Comparison of ENCODE assay signal across 17 mouse cellular contexts in genomic region chr17:35981776-35982175, GRCm38 (mm10). TPM values are rescaled to one million over a fixed set of nuclear protein-coding genes. Genes with fewer than 3 reads are reported as not detected.
A peak's percentile ranks its signal among the peaks of the same experiment; 100 is the strongest.
DNase-seq lines count a peak whose midpoint lies in the region; ATAC-seq lines count a peak whose summit lies in the region.
"Had no signal": no experiment of that assay in that cellular context is flagged by ENCODE, and none has a peak within 500 bp of the region (broad histone marks: within the 10 kb centered on the region; RNA-seq: fewer than 3 reads in every experiment).

No protein-coding gene starts in this region.

- H3K27me3 ChIP-seq in hindbrain, embryonic 15.5 days: no peaks in the 10 kb centered on the region
- no peaks in the 10 kb centered on the region for H3K27me3 ChIP-seq in hindbrain, embryonic 10.5 days (ENCODE audit: insufficient read depth, poor library complexity, severe bottlenecking)
- H3K27me3 ChIP-seq in neural tube, embryonic 12.5 days (replicated peaks): no peaks in the 10 kb centered on the region
- no peaks in the 10 kb centered on the region for H3K27me3 ChIP-seq in embryonic facial prominence, embryonic 12.5 days
- H3K27me3 ChIP-seq in kidney, embryonic 14.5 days (ENCODE audit: control insufficient read depth, insufficient read depth, low read length): no peaks in the 10 kb centered on the region
- H3K27me3 ChIP-seq: liver, embryonic 12.5 days; lung, embryonic 15.5 days had no signal

- no peak overlapping the region for H3K27ac ChIP-seq in hindbrain, embryonic 15.5 days (replicated peaks)
- no peak overlapping the region for H3K27ac ChIP-seq in hindbrain, embryonic 10.5 days
- H3K27ac ChIP-seq in neural tube, embryonic 12.5 days: no peak overlapping the region
- no peak overlapping the region for H3K27ac ChIP-seq in embryonic facial prominence, embryonic 12.5 days
- H3K27ac ChIP-seq in kidney, embryonic 14.5 days (ENCODE audit: low read depth, low read length): no peak overlapping the region
- H3K27ac ChIP-seq: heart, adult 2 months; liver, embryonic 12.5 days; lung, embryonic 15.5 days had no signal

- no peak overlapping the region for H3K9ac ChIP-seq in hindbrain, embryonic 15.5 days
- 0 out of 2 replicates have a peak overlapping the region, but pooled peaks have one; percentile 27 for H3K9ac ChIP-seq in neural tube, embryonic 12.5 days
- H3K9ac ChIP-seq in embryonic facial prominence, embryonic 12.5 days: no peak overlapping the region
- H3K9ac ChIP-seq in kidney, embryonic 14.5 days (ENCODE audit: low read depth, low read length): no peak overlapping the region
- H3K9ac ChIP-seq: liver, embryonic 12.5 days had no signal

- no peaks in the 10 kb centered on the region for H3K9me3 ChIP-seq in hindbrain, embryonic 15.5 days
- H3K9me3 ChIP-seq in hindbrain, embryonic 10.5 days: no peaks in the 10 kb centered on the region
- H3K9me3 ChIP-seq in neural tube, embryonic 12.5 days: no peaks in the 10 kb centered on the region
- no peaks in the 10 kb centered on the region for H3K9me3 ChIP-seq in embryonic facial prominence, embryonic 12.5 days
- H3K9me3 ChIP-seq in kidney, embryonic 14.5 days (ENCODE audit: control insufficient read depth, low read length): no peaks in the 10 kb centered on the region
- H3K9me3 ChIP-seq: liver, embryonic 12.5 days; lung, embryonic 15.5 days had no signal

- H3K36me3 ChIP-seq in hindbrain, embryonic 15.5 days: peaks cover 41% of the 10 kb centered on the region
- peaks cover 56% of the 10 kb centered on the region for H3K36me3 ChIP-seq in hindbrain, embryonic 10.5 days
- peaks cover 47% of the 10 kb centered on the region for H3K36me3 ChIP-seq in neural tube, embryonic 12.5 days
- H3K36me3 ChIP-seq in embryonic facial prominence, embryonic 12.5 days: peaks cover 49% of the 10 kb centered on the region
- peaks cover 49% of the 10 kb centered on the region for H3K36me3 ChIP-seq in kidney, embryonic 14.5 days (ENCODE audit: control insufficient read depth, insufficient read depth, low read length)

- no peak for DNase-seq in hindbrain, embryonic 10.5 days (ENCODE audit: low spot score)
- no peak for DNase-seq in neural tube, embryonic 10.5 days (ENCODE audit: extremely low spot score, low spot score)
- no peak for DNase-seq in layer of hippocampus, postnatal 10 days (ENCODE audit: low spot score in 2 of 2)
- DNase-seq: adrenal gland, postnatal 14 days; cerebellum, adult 18-20 months; gastrocnemius, postnatal 14 days; heart, adult 2 months; heart, postnatal 10 days; layer of hippocampus, postnatal 36 days; right cerebral cortex, adult 18-20 months had no signal

- H3K4me2 ChIP-seq in hindbrain, embryonic 15.5 days: 0 out of 2 replicates have a peak overlapping the region, but pooled peaks have one; percentile 94
- H3K4me2 ChIP-seq in neural tube, embryonic 12.5 days (replicated peaks): no peak overlapping the region
- H3K4me2 ChIP-seq in embryonic facial prominence, embryonic 12.5 days (replicated peaks): no peak overlapping the region
- H3K4me2 ChIP-seq in kidney, embryonic 14.5 days (replicated peaks; ENCODE audit: low read depth, low read length): no peak overlapping the region

- no peak overlapping the region for H3K4me3 ChIP-seq in hindbrain, embryonic 15.5 days
- H3K4me3 ChIP-seq in hindbrain, embryonic 10.5 days: no peak overlapping the region
- no peak overlapping the region for H3K4me3 ChIP-seq in neural tube, embryonic 12.5 days
- peak overlapping the region; percentile 95; the same call in 1 of the 2 replicates for H3K4me3 ChIP-seq in embryonic facial prominence, embryonic 12.5 days
- H3K4me3 ChIP-seq in kidney, embryonic 14.5 days (ENCODE audit: low read length): no peak overlapping the region
- H3K4me3 ChIP-seq: heart, adult 2 months had no signal

- H3K4me1 ChIP-seq in hindbrain, embryonic 15.5 days (replicated peaks): peaks cover 29% of the 10 kb centered on the region
- peaks cover 26% of the 10 kb centered on the region for H3K4me1 ChIP-seq in hindbrain, embryonic 10.5 days (replicated peaks)
- H3K4me1 ChIP-seq in neural tube, embryonic 12.5 days: peaks cover 21% of the 10 kb centered on the region
- H3K4me1 ChIP-seq in embryonic facial prominence, embryonic 12.5 days: peaks cover 16% of the 10 kb centered on the region
- peaks cover 16% of the 10 kb centered on the region for H3K4me1 ChIP-seq in kidney, embryonic 14.5 days (ENCODE audit: control insufficient read depth, insufficient read depth, low read length)

- ATAC-seq in hindbrain, embryonic 15.5 days (ENCODE audit: low FRiP score, low read depth): no peak
- no peak for ATAC-seq in neural tube, embryonic 12.5 days (ENCODE audit: low FRiP score, low read depth)
- ATAC-seq in embryonic facial prominence, embryonic 12.5 days (ENCODE audit: insufficient number of reproducible peaks, insufficient read depth, low FRiP score, low TSS enrichment): no peak
- ATAC-seq in kidney, embryonic 14.5 days (ENCODE audit: low FRiP score, low TSS enrichment): no peak
- ATAC-seq: CD4-positive, CD25-positive, alpha-beta regulatory T cell, adult 4 months; liver, embryonic 12.5 days had no signal

- 91% methylated on average over 9 of the region's 9 CpGs for WGBS in hindbrain, embryonic 15.5 days
- 90% methylated on average over 9 of the region's 9 CpGs for WGBS in hindbrain, embryonic 10.5 days
- WGBS in neural tube, embryonic 12.5 days: 90% methylated on average over 9 of the region's 9 CpGs
- WGBS in embryonic facial prominence, embryonic 12.5 days: 90% methylated on average over 9 of the region's 9 CpGs
- 95% methylated on average over 9 of the region's 9 CpGs for WGBS in kidney, embryonic 14.5 days

RNA-seq across cellular contexts. Expression of gene Prr3, which starts 1.7 kb away (rescaled TPM):
- 89.0 and 92.9 TPM in 2 replicates for polyA plus RNA-seq in hindbrain, embryonic 15.5 days (2015; fragmentation: Nextera tagmentation; extraction: Ambion mirVana)
- 46.1 and 52.0 TPM in 2 replicates for polyA plus RNA-seq in hindbrain, embryonic 10.5 days (2016; fragmentation: Nextera tagmentation; extraction: Ambion mirVana)
- 50.9 and 56.1 TPM in 2 replicates for polyA plus RNA-seq in neural tube, embryonic 12.5 days (2016; fragmentation: Nextera tagmentation; extraction: Ambion mirVana)
- 42.9 and 51.4 TPM in 2 replicates for polyA plus RNA-seq in embryonic facial prominence, embryonic 12.5 days (2016; fragmentation: Nextera tagmentation; extraction: Ambion mirVana)
- total RNA-seq in layer of hippocampus, postnatal 10 days (2021): 10 to 100 TPM; 72.1 to 79.2 TPM
- 34.5 and 40.1 TPM in 2 replicates for polyA plus RNA-seq in kidney, embryonic 14.5 days (2014; fragmentation: Nextera tagmentation; extraction: Ambion mirVana)

RNA-seq across cellular contexts. Expression of gene Gnl1, which starts 2.1 kb away (rescaled TPM):
- 62.7 and 65.5 TPM in 2 replicates for polyA plus RNA-seq in hindbrain, embryonic 15.5 days (2015; fragmentation: Nextera tagmentation; extraction: Ambion mirVana)
- polyA plus RNA-seq in hindbrain, embryonic 10.5 days (2016; fragmentation: Nextera tagmentation; extraction: Ambion mirVana): 50.5 and 55.2 TPM in 2 replicates
- 53.3 and 53.5 TPM in 2 replicates for polyA plus RNA-seq in neural tube, embryonic 12.5 days (2016; fragmentation: Nextera tagmentation; extraction: Ambion mirVana)
- polyA plus RNA-seq in embryonic facial prominence, embryonic 12.5 days (2016; fragmentation: Nextera tagmentation; extraction: Ambion mirVana): 69.9 and 71.5 TPM in 2 replicates
- 100 to 1,000 TPM; 123 to 128 TPM for total RNA-seq in layer of hippocampus, postnatal 10 days (2021)
- polyA plus RNA-seq in kidney, embryonic 14.5 days (2014; fragmentation: Nextera tagmentation; extraction: Ambion mirVana): 35.0 and 44.5 TPM in 2 replicates

RNA-seq across cellular contexts. Expression of gene Abcf1, which starts 12.2 kb away (rescaled TPM):
- polyA plus RNA-seq in hindbrain, embryonic 15.5 days (2015; fragmentation: Nextera tagmentation; extraction: Ambion mirVana): 76.1 and 81.0 TPM in 2 replicates
- 105 and 116 TPM in 2 replicates for polyA plus RNA-seq in hindbrain, embryonic 10.5 days (2016; fragmentation: Nextera tagmentation; extraction: Ambion mirVana)
- 105 and 112 TPM in 2 replicates for polyA plus RNA-seq in neural tube, embryonic 12.5 days (2016; fragmentation: Nextera tagmentation; extraction: Ambion mirVana)
- 91.2 and 113 TPM in 2 replicates for polyA plus RNA-seq in embryonic facial prominence, embryonic 12.5 days (2016; fragmentation: Nextera tagmentation; extraction: Ambion mirVana)
- 10 to 100 TPM; 86.2 to 86.6 TPM for total RNA-seq in layer of hippocampus, postnatal 10 days (2021)
- 74.6 and 97.8 TPM in 2 replicates for polyA plus RNA-seq in kidney, embryonic 14.5 days (2014; fragmentation: Nextera tagmentation; extraction: Ambion mirVana)

RNA-seq across cellular contexts. Expression of gene H2-T24, which starts 38.6 kb away (rescaled TPM):
- polyA plus RNA-seq in hindbrain, embryonic 15.5 days (2015; fragmentation: Nextera tagmentation; extraction: Ambion mirVana): 9.0 and 9.9 TPM in 2 replicates
- polyA plus RNA-seq in hindbrain, embryonic 10.5 days (2016; fragmentation: Nextera tagmentation; extraction: Ambion mirVana): 4.3 and 4.9 TPM in 2 replicates
- polyA plus RNA-seq in neural tube, embryonic 12.5 days (2016; fragmentation: Nextera tagmentation; extraction: Ambion mirVana): 4.5 and 5.2 TPM in 2 replicates
- polyA plus RNA-seq in embryonic facial prominence, embryonic 12.5 days (2016; fragmentation: Nextera tagmentation; extraction: Ambion mirVana): 3.7 and 5.5 TPM in 2 replicates
- total RNA-seq in layer of hippocampus, postnatal 10 days (2021): under 1 TPM; 0.54 to 0.80 TPM
- 2.5 and 4.0 TPM in 2 replicates for polyA plus RNA-seq in kidney, embryonic 14.5 days (2014; fragmentation: Nextera tagmentation; extraction: Ambion mirVana)

RNA-seq across cellular contexts. Expression of gene H2-T23, which starts 50.9 kb away (rescaled TPM):
- polyA plus RNA-seq in hindbrain, embryonic 15.5 days (2015; fragmentation: Nextera tagmentation; extraction: Ambion mirVana): 4.8 and 6.6 TPM in 2 replicates
- 4.0 and 4.2 TPM in 2 replicates for polyA plus RNA-seq in hindbrain, embryonic 10.5 days (2016; fragmentation: Nextera tagmentation; extraction: Ambion mirVana)
- 3.6 and 4.0 TPM in 2 replicates for polyA plus RNA-seq in neural tube, embryonic 12.5 days (2016; fragmentation: Nextera tagmentation; extraction: Ambion mirVana)
- polyA plus RNA-seq in embryonic facial prominence, embryonic 12.5 days (2016; fragmentation: Nextera tagmentation; extraction: Ambion mirVana): 10.2 and 12.1 TPM in 2 replicates
- total RNA-seq in layer of hippocampus, postnatal 10 days (2021): 1 to 10 TPM; 2.4 to 2.9 TPM
- 3.0 and 3.7 TPM in 2 replicates for polyA plus RNA-seq in kidney, embryonic 14.5 days (2014; fragmentation: Nextera tagmentation; extraction: Ambion mirVana)
